Mouse (Mus musculus) adrenal gland, postnatal 25 days (tissue): ENCODE measurements at regions not wholly inside any gene's neighbourhood (a gene's known extent, or its start where the extent isn't known, plus 50 kb on each side); places are given as distances from the start of the nearest gene placed in this dataset.
"Not testable (repeated sequence)": the region's sequence is repeated elsewhere in the genome, so short reads cannot be mapped to it uniquely, and the experiment has no call there.

Experiments
- DNase-seq: peaks from one replicate; pipeline ENCODE4 v3.0.0; 2021; ENCODE audit warnings: mixed read lengths

DNA sequence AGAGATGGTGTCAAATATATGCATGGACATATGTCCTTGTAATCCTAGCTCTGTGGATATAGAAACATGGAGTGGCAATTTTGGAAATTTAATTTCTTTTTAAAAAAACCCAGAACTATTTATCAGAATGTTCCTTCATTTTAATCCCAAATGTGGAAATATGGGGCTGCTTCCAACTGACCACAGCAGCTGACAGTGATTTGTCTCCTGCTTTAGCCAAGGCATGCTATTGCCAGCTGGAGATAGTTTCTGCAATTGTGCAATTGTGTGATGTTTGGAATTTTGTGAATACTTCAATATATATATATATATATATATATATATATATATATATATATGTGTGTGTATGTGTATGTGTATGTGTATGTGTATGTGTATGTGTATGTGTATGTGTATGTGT lies 629.7 kb upstream of the Slc8a1 start:
- DNase-seq: no peak

DNA sequence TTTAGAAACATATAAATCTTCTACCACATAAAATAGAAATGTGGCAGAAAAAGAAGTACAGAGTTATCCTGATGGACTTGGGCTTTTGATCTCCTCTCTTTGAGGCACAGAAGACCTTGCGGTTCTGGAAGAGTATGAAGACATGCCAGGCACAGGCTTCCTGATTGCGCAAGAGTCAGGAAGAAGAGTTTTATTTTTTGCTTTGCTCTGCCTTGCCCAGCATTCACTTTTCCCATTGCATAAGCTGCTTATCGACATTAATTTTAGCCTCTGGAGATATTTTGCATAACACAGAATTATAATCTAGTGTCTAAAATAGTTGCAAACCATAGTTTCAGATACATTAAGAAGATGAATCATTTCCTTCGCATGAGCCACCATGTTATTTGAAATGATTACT lies 627.8 kb upstream of the Slc8a1 start:
- DNase-seq: no peak

DNA sequence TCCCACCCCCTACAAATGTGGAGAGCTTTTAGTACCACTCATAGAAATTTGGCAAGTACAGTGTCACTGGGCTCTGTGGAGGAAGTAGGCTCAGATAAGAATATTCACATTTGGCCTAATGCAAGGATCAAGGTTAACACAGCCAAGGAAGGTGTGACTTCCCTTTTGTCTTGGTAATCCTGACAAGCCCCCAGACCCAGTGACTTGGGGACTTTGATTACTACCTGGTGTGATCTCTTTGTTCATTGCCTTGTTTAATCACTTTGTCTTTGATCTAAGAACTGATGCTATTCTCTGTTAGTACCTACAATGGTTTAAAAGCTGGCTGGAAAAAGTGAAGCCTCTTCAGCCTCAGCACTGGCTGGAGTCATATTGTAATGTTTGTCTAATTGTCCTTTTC lies 610.5 kb upstream of the Slc8a1 start:
- no peak for DNase-seq

DNA sequence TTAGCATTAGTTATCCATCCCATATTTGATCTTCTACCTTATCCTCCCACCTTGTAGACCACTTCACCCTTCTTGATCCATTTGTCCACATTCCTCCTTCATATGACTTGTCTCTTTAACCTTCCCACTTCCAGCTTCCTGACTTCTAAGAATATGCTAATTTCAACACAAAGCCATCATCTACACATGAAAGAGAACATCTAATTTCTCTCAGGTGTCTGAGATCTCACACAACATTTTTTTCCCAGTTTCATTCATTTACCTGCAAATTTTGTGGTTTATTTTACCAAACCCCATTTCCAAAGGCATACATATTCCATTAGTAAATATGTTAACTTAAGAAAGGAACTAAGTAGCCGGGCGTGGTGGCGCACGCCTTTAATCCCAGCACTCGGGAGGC lies 593.3 kb upstream of the Slc8a1 start:
- no peak for DNase-seq

DNA sequence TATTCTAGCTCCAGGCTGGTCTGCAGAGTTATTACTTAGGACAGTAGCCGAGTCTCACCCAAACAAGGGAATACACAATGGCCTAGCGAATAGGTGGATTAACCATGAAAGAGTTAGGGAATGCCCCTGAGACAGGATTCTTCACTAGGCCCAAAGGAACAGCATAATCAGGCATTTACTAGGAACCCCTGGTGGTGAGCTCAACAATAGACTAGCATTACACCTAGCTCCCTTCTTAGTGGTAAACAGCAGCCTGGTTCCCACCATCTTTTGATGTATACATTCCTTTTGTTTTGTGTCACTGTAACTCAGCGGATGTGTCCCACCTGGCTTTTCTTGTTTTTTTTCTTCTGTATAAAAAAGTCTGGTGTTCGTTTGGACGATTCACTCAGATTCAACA lies 574.0 kb upstream of the Slc8a1 start:
- no peak for DNase-seq

DNA sequence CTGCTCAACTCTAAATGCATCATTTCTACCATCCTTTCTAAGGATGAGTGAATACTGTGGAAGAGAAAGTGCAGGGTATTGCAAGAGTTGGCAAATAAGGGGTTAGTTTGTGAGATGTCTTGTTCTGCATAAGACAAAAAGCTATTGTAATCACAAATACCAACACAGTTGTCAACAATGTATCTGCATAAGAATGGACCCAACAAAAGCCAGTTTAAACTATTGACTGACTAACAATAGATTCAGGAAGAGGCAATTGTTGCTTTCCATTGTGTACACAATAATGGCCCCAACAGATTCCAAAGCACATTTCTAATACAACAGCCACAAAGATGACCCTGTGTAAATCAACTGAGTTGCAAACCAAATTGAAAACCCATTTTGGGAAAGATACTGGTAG lies 568.2 kb upstream of the Slc8a1 start:
- no peak for DNase-seq

DNA sequence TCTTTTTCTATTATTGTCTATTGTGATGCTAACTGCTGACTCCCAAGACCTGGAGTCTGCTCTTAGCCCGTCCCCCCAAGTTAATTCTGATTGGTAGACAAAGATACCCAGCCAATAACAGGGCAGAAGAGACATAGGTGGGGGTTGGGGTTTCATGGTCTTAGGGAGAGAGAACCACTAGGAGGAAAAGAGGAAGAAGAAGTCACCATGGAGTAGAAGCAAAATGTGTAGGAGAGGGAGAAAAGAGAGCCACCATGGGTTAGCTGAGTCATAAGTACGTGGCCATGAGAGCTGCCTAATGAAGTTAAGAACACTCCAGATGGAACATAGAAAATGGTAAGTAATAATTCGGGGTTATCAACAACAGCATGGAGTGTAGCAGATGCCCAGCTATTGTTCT lies 539.6 kb upstream of the Slc8a1 start:
- no peak for DNase-seq

DNA sequence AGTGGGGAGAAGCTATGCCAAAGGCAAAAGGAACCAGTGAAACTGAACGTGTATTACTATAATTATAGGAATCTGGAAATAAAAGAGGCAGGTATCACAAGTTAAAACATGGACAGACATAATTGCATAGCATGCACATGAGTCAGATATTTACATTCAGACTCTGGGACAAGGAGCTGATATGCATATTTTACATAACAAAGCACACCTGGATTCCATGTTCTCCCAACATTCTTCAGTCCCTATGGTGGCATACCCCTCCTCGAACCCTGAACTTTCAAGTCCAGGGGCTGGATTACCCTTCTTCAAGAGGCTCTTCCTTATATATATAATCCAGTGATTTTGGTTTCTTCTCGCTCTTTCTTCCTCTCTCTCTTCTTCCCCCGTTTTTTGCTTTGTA lies 535.8 kb upstream of the Slc8a1 start:
- DNase-seq: no peak

DNA sequence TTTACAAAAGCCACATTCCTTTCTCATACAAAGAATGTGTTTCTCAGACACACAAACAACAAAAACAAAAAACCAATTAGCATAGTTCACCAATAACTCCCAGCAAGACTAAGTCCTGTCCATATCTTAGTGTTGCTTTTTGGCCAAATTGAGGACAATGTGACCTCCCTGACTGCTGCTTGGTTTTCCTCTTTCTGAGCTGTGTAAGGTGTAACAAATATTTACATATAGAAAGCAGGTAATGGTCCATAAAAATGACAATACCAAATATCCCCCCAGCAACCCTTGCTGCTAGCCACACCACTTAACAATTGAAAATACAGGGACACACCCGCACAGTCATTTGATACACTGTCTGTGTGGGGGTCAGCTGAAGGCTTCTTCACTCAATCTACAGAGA lies 534.7 kb upstream of the Slc8a1 start:
- DNase-seq: no peak

DNA sequence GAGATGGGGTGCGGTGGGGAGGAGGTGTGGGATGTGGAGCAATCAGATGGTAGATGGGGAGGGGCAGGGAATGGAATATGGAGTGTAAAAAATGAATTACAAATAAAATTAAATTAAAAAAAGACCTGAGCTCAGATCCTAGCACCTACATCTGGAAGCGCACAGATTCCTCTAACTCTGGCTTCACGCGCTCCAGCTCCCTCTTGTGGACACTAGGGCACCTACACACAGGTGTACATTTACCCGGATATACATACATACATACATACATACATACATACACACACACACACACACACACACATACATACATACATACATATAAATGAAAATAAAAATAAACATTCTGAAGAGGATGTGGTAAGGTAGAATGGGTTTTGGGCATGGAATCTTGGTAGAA lies 528.7 kb upstream of the Slc8a1 start:
- not testable (repeated sequence) for DNase-seq

DNA sequence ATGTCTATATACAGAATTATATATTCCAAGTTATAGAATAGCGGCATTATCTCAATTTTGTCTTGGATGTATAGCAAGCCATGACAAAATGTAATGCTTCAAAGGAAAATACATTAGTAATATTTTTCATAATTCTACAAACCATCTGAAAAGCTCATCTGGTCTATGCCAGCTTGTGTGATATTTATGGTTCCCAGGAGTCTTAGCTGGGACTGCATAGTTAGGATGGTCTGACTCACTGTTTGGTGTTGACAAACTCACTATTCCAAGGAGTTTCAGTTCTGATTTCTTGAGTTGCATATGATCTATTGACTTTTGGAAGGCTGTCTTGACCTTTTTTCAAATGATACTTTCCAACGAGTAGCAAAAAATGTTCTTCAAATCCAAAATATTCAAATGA lies 514.2 kb upstream of the Slc8a1 start:
- DNase-seq: no peak

DNA sequence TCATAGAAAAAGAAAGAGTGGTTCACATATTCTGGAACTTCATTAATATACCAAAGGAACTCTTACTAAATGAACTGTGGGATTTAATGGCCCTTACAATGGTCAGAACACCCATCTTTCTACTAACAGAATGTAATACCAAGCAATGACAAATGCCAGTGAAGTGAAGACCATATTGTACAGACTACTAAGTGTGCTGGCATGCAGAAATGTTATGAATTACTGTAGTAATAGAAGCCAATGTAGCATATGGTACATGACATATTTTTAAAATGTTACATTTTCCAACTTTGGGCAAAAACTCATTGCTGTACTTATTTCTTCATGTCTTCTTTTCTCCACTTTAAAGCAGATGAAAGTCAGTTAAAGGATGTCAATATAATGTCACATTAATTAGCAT lies 513.7 kb upstream of the Slc8a1 start:
- no peak for DNase-seq

DNA sequence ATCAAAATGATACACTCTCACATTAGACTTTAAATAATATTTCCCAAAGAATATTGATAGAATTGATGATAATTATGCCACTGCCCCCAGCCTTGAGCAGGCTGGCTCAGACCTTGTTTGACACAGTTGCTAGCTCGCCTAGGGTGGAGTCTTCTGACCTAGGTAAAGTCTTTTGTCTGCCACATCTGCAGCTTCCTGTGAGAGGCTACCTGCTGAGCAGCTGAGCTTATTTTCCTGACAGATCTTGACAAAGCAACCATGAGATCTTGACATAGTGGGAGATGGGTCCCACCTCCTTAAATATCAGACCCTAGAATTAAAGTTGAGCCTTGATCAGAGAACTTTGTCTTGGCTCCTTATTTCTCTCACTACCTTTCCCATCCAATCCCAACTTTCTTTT lies 500.2 kb upstream of the Slc8a1 start:
- DNase-seq: no peak

DNA sequence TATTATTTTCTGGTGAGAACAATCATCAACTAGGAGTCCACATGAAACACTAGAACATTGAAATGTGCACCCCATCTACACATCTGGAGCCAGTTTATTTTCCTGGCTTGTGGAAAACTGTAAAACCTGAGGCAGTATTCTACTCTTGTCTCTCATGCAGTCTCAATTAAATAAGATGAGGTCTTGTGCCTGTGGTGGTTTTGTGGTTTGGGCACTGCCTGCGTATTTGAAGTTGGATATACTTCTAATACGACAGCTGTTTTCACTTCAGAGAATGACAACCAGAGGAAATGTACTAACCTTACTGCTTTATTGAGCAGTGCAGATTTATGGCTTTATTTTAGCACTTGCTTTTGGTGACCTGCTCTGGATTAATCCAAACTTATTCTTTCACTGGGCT lies 499.3 kb upstream of the Slc8a1 start:
- no peak for DNase-seq

DNA sequence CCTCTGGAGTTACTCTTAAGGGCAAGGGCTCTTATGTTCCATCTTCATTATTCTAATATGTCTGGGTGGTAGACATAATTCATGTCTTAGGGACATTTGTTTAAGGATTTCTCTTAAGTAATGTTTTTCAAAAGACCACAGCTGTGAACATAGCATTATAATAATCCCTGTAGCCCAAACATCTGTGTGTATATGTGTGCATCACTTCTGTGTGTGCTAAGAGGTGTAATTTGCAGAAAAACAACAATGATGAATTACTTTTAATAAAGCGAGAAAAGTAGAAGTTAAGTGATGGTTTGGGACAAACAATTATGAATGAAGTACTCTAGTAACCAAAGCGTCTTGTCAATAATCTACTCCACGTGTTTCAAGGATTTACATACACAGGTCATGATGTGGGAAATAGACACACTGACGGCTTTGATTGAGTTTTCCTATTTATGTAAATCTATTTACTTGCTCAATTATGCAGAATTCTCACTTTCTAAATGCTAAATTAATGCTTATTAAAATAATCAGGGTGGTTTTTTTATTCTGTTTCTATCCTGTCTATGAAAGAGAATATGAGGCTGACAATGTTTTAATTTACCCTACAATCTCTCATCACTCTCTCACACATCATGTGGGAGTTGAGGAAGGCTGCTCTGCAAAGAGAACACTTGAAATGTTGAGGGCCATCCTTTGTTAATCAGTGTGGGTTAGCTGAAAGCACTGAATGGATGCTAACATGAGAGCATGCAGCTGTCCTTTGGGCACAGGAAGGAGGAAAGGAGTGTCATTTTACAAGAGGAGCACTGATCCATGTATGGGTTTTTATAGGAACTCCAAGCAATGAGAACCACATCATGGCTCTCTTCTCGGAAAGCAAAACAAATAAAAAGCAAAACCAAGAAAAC lies 477.8 kb upstream of the Slc8a1 start:
- DNase-seq: no peak

DNA sequence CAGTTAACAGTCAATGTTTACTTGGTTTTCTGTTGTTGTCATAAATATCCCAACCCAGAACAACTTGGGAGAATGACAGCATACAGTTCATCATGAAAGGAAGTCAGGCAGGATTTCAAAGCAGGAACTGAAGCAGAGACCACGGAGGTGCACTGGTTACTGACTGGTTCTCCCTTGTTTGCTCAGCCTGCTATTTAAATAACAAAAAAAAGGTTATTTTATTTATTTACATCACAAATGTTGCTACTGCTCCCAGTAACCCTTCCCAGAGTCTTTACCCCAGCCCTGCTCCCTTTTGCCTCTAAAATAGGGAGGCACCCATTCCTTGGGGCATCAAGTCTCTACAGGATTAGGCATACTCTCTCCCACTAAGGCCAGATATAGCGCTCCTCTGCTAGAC lies 461.8 kb upstream of the Slc8a1 start:
- no peak for DNase-seq

DNA sequence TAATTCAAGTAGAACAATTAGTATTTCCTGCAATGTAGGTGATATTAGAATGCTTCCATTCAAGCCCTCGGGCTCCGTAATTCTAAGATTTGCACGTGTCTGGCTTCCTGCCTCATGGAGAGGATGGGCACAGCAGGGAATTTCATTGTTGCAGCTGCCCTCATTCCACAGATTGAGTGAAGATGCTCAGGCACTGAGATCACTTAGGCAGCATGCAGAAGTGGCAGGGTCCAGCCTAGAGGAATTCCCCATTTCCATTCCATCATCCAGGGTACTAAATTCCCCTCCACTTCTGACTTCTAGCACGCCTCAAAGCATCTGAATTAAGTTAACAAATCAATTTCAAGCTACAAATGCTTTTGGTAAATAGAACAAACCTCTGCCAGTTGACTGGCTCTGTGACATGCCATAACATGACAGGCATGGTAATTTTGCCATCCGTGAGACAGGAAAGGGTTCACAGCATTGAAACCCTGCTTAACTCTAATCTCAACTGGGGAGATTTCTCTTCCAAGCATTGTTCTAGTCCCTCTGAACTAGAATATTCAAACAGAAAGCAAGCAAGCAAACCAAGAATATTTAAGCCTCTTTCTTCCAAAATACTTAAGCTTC lies 461.0 kb upstream of the Slc8a1 start:
- no peak for DNase-seq

DNA sequence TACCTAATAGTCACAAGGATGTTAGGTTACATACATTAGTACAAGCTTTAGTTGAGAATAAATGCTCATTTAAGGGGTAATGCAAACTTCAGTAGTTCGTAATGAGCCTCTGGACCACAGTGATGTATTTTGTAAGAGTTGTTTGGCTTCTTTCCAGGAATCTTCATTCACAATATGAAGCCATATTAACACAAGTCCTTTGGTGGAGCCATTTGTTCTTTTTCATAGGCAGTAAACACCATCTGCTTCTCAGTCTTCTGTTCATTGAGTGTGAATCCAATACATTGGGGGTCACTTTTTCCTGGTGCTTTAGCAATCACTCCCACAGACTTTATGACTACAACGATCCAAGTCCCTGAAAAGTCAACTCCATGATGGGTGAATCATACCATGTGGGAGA lies 446.1 kb upstream of the Slc8a1 start:
- DNase-seq: no peak

DNA sequence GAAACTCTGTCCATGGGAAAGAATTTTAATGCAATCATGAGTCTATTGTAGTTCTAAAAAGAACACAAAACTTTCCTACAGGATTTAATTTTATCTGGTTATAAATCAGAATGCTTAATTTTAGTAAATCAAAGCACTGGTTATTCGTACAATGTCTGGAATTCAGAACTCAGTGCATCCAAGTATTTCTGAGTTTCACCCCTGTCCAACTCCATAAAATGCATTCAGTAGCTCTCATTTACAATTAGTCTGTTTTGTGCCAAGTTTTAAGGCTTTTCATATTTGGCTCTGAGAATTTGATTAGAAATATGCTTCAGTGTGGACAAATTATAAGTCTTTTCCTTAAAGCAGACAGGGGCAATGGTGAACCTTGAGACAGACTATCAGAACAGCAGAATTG lies 433.0 kb upstream of the Slc8a1 start:
- DNase-seq: no peak

DNA sequence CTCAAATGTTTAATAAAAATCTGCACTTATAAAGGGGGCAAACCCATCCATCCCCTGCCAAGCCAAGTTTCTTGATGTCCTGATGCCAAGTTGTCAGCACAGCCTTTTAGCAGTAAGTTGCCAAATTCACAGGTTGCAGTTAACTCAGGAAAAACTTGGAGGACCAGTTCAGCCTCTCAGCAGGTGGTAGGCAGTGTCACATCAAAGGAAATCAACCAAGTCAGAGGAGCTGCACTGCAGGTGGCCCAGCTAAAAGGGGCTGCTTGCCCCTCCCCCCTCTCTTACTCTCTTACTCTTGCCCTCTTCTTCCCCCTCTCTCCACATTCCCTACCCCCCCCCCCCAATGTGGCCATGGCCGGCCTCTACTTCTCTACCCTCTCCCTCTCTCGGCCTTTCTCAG lies 415.3 kb upstream of the Slc8a1 start:
- DNase-seq: no peak

DNA sequence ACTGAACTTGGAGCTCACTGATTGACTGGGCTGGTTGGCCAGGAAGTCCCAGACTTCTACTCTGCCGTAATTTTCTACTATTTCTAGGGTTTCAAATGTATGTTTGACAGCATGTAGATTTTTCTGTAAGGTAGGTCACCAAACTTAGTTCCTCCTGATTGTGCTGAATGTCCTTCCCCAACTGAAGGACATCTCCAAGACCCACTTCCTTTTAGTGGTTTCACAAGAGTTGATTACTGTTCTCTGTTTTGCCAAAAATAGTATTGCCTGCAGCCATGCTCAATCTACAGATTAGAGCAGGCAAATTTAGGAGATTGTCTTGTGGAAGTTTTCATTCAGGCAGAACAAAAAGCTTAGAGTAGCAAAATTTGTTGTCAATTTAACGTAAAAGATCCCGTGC lies 396.7 kb upstream of the Slc8a1 start:
- DNase-seq: no peak

DNA sequence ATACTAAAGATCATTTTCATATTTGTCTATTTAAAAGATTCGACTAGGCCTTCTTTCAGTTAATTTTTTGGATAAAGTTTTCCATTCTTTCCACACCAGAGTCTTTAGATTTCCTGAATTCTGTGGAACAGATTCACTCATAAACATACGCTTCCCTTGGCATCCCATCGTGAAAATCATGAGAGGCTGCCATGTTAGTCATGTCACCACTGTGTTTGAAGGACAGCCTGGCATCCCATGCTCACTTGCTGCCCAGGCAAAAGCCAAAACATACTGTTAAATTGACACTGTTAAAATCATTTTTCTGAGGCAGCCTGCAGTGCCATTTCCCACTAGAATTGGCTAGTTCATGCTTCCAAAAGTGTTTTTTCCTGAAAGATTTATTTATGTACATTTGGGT lies 394.8 kb upstream of the Slc8a1 start:
- DNase-seq: no peak

DNA sequence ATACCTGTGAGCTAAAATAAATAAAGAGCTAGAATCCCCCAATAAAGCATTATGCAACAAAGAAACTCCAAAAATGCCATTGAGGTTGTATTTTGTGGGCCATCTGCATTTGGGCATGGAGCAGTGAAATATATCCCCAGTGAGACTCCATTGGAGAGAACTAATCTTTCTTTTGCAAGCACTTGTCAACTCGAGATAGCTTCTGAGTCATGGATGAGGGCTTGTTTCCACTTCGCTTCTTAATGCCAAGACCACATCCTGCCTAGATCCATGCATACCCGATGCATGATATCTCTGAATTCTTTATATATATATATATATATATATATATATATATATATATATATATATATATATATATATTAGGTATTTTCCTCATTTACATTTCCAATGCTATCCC lies 349.0 kb upstream of the Slc8a1 start:
- no peak for DNase-seq

DNA sequence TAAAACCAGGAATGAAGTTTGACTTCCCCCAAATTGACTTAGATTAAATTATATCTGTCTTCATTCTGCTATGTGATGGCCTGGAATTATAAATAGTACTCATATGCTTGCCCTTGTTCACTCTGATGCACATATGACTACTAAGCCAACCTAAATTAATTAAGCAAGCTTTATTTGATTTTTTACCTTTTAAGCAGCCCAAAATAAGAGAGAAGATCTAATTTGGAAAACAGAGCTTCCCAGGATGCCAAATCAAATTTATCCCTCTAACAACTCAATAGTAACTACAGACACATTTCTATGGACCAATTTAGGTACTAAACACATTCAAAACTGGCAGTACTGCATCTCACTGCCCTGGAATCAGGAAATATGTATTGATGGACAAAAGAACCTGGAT lies 342.1 kb upstream of the Slc8a1 start:
- DNase-seq: no peak
